Mouse (Mus musculus) fat pad, adult 2 months (tissue): ENCODE measurements around the gene Etv6.

Source experiments
- DNase-seq: peaks from one replicate; pipeline ENCODE4 v3.0.0-alpha.2; 2011; ENCODE audit warnings: low read depth, low spot score; ENCODE audit errors: extremely low read depth

Etv6 gene

GRCm38 (mm10) chr6:134206251-134206650 lies 170.8 kb downstream of the Etv6 start:
- DNase-seq: no peak

GRCm38 (mm10) chr6:134207391-134208179 lies 172.1 kb downstream of the Etv6 start:
- DNase-seq: no peak

- DNase-seq: no peak
Measured at GRCm38 (mm10) chr6:134208180-134208952, 172.9 kb downstream of the Etv6 start.

GRCm38 (mm10) chr6:134210675-134211457 lies 175.4 kb downstream of the Etv6 start:
- no peak for DNase-seq

- DNase-seq: no peak
Measured at GRCm38 (mm10) chr6:134211458-134211776, 175.9 kb downstream of the Etv6 start.

- DNase-seq: no peak
Measured at GRCm38 (mm10) chr6:134217747-134218146, 182.2 kb downstream of the Etv6 start.

- no peak for DNase-seq
Measured at GRCm38 (mm10) chr6:134218441-134218840, 182.9 kb downstream of the Etv6 start.

- no peak for DNase-seq
Measured at GRCm38 (mm10) chr6:134219358-134219757, 183.9 kb downstream of the Etv6 start.

GRCm38 (mm10) chr6:134220209-134220777 lies 184.8 kb downstream of the Etv6 start:
- DNase-seq: no peak

- DNase-seq: no peak
Measured at GRCm38 (mm10) chr6:134222248-134222929, 186.9 kb downstream of the Etv6 start.

- DNase-seq: no peak
Measured at GRCm38 (mm10) chr6:134225564-134225963, 190.1 kb downstream of the Etv6 start.

- no peak for DNase-seq
Measured at GRCm38 (mm10) chr6:134226349-134227169, 191.1 kb downstream of the Etv6 start.

GRCm38 (mm10) chr6:134236311-134236710 lies 200.8 kb downstream of the Etv6 start:
- no peak for DNase-seq

GRCm38 (mm10) chr6:134238455-134238854 lies 203.0 kb downstream of the Etv6 start:
- no peak for DNase-seq

GRCm38 (mm10) chr6:134240988-134241387 lies 205.5 kb downstream of the Etv6 start:
- DNase-seq: no peak

- DNase-seq: no peak
Measured at GRCm38 (mm10) chr6:134243119-134243518, 207.6 kb downstream of the Etv6 start.

- DNase-seq: peak; percentile 61
Measured at GRCm38 (mm10) chr6:134243546-134243945, 208.0 kb downstream of the Etv6 start.

GRCm38 (mm10) chr6:134244071-134244470 lies 208.6 kb downstream of the Etv6 start:
- DNase-seq: no peak

- DNase-seq: no peak
Measured at GRCm38 (mm10) chr6:134246109-134246508, 210.6 kb downstream of the Etv6 start.

- DNase-seq: no peak
Measured at GRCm38 (mm10) chr6:134247324-134247723, 211.8 kb downstream of the Etv6 start.
